Mouse (Mus musculus) myocyte (in vitro differentiated cells): Measurements from ENCODE around the gene Ugt1a9. TPM values are rescaled to one million over a fixed set of nuclear protein-coding genes. Genes with fewer than 3 reads are reported as not detected.

Source experiments
- H3K27me3 ChIP-seq: one replicate; pipeline ENCODE4 v1.6.1; 2011; ENCODE audit not compliant: control insufficient read depth, insufficient read depth, insufficient read length
- H3K36me3 ChIP-seq: one replicate; pipeline ENCODE4 v1.6.1; 2011; ENCODE audit not compliant: control insufficient read depth, insufficient read depth
- H3K4me2 ChIP-seq: one replicate; pipeline ENCODE4 v1.6.1; 2011; ENCODE audit warnings: low read depth, control low read depth
- H3K4me3 ChIP-seq: one replicate; pipeline ENCODE4 v1.5.1; 2011; ENCODE audit warnings: mild to moderate bottlenecking, control low read depth, moderate library complexity
- H3K79me2 ChIP-seq: one replicate; pipeline ENCODE4 v1.6.1; 2011; ENCODE audit not compliant: control insufficient read depth, insufficient read depth
- H3ac ChIP-seq: one replicate; pipeline ENCODE4 v1.6.1; 2011; ENCODE audit not compliant: control insufficient read depth, insufficient read length
- CEBPB ChIP-seq: IDR thresholded peaks from 2 replicates; pipeline ENCODE4 v1.6.1; 2011; ENCODE audit warnings: mild to moderate bottlenecking, moderate library complexity; ENCODE audit not compliant: poor library complexity, insufficient read depth, severe bottlenecking
- E2F4 ChIP-seq: IDR thresholded peaks from one replicate; pipeline ENCODE4 v1.6.1; 2011; ENCODE audit warnings: mild to moderate bottlenecking, control low read depth, moderate library complexity; ENCODE audit not compliant: insufficient read depth
- MAX ChIP-seq: IDR thresholded peaks from one replicate; pipeline ENCODE4 v1.6.1; 2011; ENCODE audit warnings: low read depth, mild to moderate bottlenecking, control low read depth
- MYOD1 ChIP-seq, 3 experiments: IDR thresholded peaks; one replicate each; pipeline ENCODE4 v1.6.1; 2011; ENCODE audit warnings: control low read depth in 2 of 3, low read depth in 2 of 3, mild to moderate bottlenecking in 2 of 3, moderate library complexity in 1 of 3; ENCODE audit not compliant: insufficient read length in 2 of 3, control insufficient read depth in 1 of 3
- MYOG ChIP-seq, 3 experiments: IDR thresholded peaks; one replicate each; pipeline ENCODE4 v1.6.1; 2011; ENCODE audit warnings: control low read depth in 2 of 3, low read depth in 2 of 3, mild to moderate bottlenecking in 2 of 3; ENCODE audit not compliant: insufficient read length in 2 of 3, control insufficient read depth in 1 of 3, insufficient read depth in 1 of 3
- POLR2A ChIP-seq: IDR thresholded peaks from one replicate; pipeline ENCODE4 v1.6.1; 2011; ENCODE audit warnings: low read depth, mild to moderate bottlenecking, control low read depth, moderate library complexity; ENCODE audit not compliant: insufficient read length
- POLR2AphosphoS2 ChIP-seq: IDR thresholded peaks from one replicate; pipeline ENCODE4 v1.6.1; 2011; ENCODE audit warnings: low read depth, control low read depth; ENCODE audit not compliant: insufficient read length
- REST ChIP-seq: IDR thresholded peaks from one replicate; pipeline ENCODE4 v1.6.1; 2011; ENCODE audit warnings: mild to moderate bottlenecking, control low read depth, moderate library complexity; ENCODE audit not compliant: insufficient read depth, insufficient read length
- SRF ChIP-seq: IDR thresholded peaks from one replicate; pipeline ENCODE4 v1.6.1; 2011; ENCODE audit warnings: low read depth; ENCODE audit not compliant: control insufficient read depth, insufficient read length
- TCF12 ChIP-seq: IDR thresholded peaks from one replicate; pipeline ENCODE4 v1.6.1; 2011; ENCODE audit warnings: mild to moderate bottlenecking, control low read depth; ENCODE audit not compliant: poor library complexity, insufficient read depth, severe bottlenecking
- TCF3 ChIP-seq: IDR thresholded peaks from one replicate; pipeline ENCODE4 v1.6.1; 2011; ENCODE audit warnings: low read depth, control low read depth; ENCODE audit not compliant: insufficient read length
- USF1 ChIP-seq: IDR thresholded peaks from one replicate; pipeline ENCODE4 v1.6.1; 2011; ENCODE audit warnings: low read depth, mild to moderate bottlenecking, control low read depth, moderate library complexity
- polyA plus RNA-seq: library from polyadenylated mRNA; unstranded; fragments of >200 nt; fragmentation: generic; extraction: Trizol; gene quantifications from one replicate; pipeline ENCODE4 v1.2.1, GENCODE M21; 2012; ENCODE audit warnings: missing spikeins

The Ugt1a9 gene
- polyA plus RNA-seq, 1 experiment = not detected

DNA sequence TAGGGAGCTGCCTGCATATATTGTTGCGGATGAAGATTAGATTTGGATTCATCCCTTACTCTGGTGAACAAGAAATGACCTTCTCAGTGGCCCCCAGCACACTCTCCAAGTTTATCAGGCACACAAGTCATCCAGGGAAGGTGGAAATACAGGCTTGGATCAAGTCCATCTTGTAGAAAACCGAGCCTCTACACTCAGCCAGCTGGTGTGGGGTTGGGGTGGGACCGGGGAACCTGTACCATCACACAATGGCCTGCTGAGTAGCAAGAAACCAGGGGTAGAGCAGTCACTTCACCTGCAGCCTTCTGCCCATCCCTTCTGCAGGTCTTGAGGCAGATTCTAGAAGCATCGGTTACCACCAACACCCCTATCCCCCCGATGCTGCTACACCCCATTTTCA is 164.0 kb downstream of the Ugt1a9 start:
- Histone ChIP-seq H3K4me2 (no peak overlapping the region), H3K4me3 (no peak overlapping the region), H3K36me3 (no peaks in the 10 kb centered on the region), H3K79me2 (no peaks in the 10 kb centered on the region), H3K27me3 (peaks cover 23% of the 10 kb centered on the region), H3ac (no peak overlapping the region)
- TF ChIP-seq POLR2A (no peak), USF1 (no peak), MYOD1 (IDR thresholded peaks at IDR 0.05; ENCODE audit: control insufficient read depth in 1 of 3, insufficient read length in 2 of 3, low read depth in 2 of 3) (no peak), MYOG (IDR thresholded peaks at IDR 0.05; ENCODE audit: control insufficient read depth in 1 of 3, insufficient read depth in 1 of 3, insufficient read length in 2 of 3, low read depth in 2 of 3) (no peak), MAX (no peak), TCF3 (no peak), SRF (no peak)

DNA sequence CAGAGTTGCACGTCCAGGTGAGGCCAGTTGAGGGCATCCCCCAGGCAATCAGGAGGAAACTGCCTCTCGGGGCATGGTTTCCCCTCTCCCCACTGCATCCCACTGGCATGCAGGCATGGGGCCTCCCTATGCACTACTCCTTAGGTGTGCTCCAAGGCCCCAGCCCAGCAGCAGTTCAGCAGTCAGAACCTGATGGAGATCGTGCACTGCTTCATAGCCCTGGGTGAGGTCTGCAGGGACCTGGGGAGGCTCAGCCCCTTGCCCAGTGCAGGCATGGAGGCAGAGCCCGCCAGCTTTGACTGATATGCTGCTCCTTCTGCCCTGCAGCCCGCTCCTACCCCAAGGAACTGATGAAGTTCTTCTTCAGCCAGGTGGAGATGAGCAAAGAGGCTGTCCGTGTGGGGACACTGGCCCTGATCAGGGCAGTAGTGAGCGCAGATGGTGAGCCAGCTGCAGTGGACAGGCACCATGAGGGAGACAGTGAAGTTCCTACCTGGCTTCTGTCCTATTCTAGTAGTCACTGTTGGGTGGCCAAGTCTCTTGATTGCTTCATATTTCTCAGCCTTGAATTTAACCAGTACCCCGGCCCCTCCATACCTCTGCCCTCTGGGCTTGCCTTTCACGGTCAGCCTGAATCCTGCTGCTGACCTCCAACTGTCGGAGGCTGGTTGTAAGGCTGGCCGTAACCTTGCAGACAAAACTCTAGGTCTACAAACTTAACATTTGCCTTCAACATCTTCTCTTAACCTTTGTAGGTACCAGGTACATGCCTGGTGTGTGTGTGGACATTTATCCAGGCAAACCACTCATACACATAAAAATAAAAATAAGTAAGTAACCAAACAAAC is 164.7 kb downstream of the Ugt1a9 start:
- TF ChIP-seq TCF3 (no peak), USF1 (no peak), E2F4 (no peak), MYOG (IDR thresholded peaks at IDR 0.05; ENCODE audit: control insufficient read depth in 1 of 3, insufficient read depth in 1 of 3, insufficient read length in 2 of 3, low read depth in 2 of 3) (no peak), SRF (no peak), TCF12 (no peak), POLR2AphosphoS2 (no peak)
- Histone ChIP-seq H3ac (no peak overlapping the region), H3K36me3 (no peaks in the 10 kb centered on the region), H3K4me3 (no peak overlapping the region), H3K4me2 (no peak overlapping the region), H3K79me2 (no peaks in the 10 kb centered on the region), H3K27me3 (peaks cover 23% of the 10 kb centered on the region)

DNA sequence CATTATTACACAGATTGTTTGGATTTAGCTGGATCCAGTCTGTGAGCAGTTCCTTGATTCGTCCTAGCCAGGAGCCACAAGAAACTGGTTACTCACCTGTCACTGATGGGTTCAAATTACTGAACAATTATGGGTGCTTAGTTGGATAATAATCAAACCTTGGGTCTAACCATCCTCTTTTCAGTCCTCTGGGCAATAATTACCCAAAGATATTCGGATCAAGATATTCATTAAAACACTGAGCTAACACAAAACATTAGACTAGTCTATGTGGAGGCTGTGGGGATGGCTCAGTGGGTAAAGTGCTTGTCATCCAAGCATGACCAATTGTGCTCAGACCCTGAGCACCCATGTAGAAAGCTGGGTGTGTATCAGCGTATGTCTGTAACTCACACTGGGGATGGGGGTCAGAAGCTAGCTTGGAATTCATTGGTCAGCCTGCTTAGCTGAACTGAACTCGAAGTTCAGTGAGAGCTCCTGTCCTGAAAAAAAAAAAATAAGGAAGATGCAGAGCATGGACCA is 165.4 kb downstream of the Ugt1a9 start:
- Histone ChIP-seq H3K4me2 (no peak overlapping the region), H3ac (no peak overlapping the region), H3K36me3 (no peaks in the 10 kb centered on the region), H3K4me3 (no peak overlapping the region), H3K79me2 (no peaks in the 10 kb centered on the region), H3K27me3 (peaks cover 23% of the 10 kb centered on the region)
- no peak for TF ChIP-seq POLR2AphosphoS2
- TF ChIP-seq TCF3 = no peak
- TF ChIP-seq E2F4 = no peak
- TF ChIP-seq CEBPB = no peak
- no peak for TF ChIP-seq SRF
- TF ChIP-seq POLR2A = no peak
- no peak for TF ChIP-seq USF1

- no peaks in the 10 kb centered on the region for H3K36me3 ChIP-seq
- H3K4me2 ChIP-seq = no peak overlapping the region
- H3K79me2 ChIP-seq = no peaks in the 10 kb centered on the region
- H3ac ChIP-seq = no peak overlapping the region
- peaks cover 23% of the 10 kb centered on the region for H3K27me3 ChIP-seq
- TF ChIP-seq POLR2A = no peak
- TF ChIP-seq SRF = no peak
- TF ChIP-seq MYOG (IDR thresholded peaks at IDR 0.05; ENCODE audit: control insufficient read depth in 1 of 3, insufficient read depth in 1 of 3, insufficient read length in 2 of 3, low read depth in 2 of 3) = no peak
- H3K4me3 ChIP-seq = no peak overlapping the region
These were observed 166.7 kb downstream of the Ugt1a9 start for GRCm38 (mm10) chr1:88237311-88237710.

- Histone ChIP-seq H3K79me2 (no peaks in the 10 kb centered on the region), H3ac (no peak overlapping the region), H3K27me3 (peaks cover 19% of the 10 kb centered on the region), H3K36me3 (no peaks in the 10 kb centered on the region), H3K4me2 (no peak overlapping the region), H3K4me3 (no peak overlapping the region)
- TF ChIP-seq E2F4 = no peak
- TF ChIP-seq MAX = no peak
- no peak for TF ChIP-seq REST
- TF ChIP-seq MYOG (IDR thresholded peaks at IDR 0.05; ENCODE audit: control insufficient read depth in 1 of 3, insufficient read depth in 1 of 3, insufficient read length in 2 of 3, low read depth in 2 of 3) = no peak
- no peak for TF ChIP-seq POLR2A
- TF ChIP-seq USF1 = no peak
- TF ChIP-seq SRF = no peak
- TF ChIP-seq MYOD1 (IDR thresholded peaks at IDR 0.05; ENCODE audit: control insufficient read depth in 1 of 3, insufficient read length in 2 of 3, low read depth in 2 of 3) = no peak
- TF ChIP-seq POLR2AphosphoS2 = no peak
- TF ChIP-seq CEBPB = no peak
- no peak for TF ChIP-seq TCF3
- TF ChIP-seq TCF12 = no peak
These were observed 168.2 kb downstream of the Ugt1a9 start for GRCm38 (mm10) chr1:88238771-88239170.
